Mouse (Mus musculus): ENCODE measurements around the gene Fam217b.
A peak's percentile ranks its signal among the peaks of the same experiment; 100 is the strongest.

Gene Fam217b

DNA sequence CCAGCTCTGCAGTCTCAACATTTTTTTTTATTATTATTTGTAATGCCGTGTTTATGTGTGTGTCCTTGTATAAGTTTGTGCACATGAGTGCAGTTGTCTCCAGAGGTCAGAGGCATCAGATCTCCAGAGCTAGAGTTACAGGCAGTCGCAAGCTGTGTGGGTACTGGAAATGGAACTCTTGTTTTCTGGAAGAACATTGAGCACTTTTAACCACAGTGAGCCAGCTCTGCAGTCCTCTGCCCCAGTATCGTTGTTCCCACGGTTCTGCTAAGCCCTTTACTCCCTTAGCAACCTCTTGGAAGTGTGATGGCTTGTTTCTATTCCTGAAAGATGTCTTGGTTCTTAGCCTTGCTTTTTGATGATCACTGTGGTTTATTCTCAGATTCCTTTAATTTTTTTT is 35.1 kb downstream of the Fam217b start:
- no peak for DNase-seq (ENCODE audit: low spot score)

DNA sequence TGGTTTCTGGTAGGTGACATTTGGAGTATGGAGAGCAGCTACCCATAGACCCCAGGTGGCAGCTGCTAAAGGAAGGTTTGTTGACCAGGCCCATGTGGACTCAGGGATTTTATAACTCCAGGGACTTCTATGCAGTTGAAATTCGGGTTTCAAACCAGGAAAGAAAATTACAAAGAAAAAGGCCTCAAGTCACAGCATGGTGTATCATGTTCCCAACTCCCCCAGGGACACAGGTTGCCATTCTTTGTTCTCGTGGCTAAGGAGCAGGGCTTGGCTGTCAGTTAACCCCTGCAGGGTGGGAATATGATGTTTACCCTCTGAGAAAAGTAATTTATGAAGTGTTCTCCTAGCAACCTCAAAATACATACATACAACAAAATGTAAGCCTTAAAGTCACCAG is 35.9 kb downstream of the Fam217b start:
- DNase-seq (ENCODE audit: low spot score): no peak

DNA sequence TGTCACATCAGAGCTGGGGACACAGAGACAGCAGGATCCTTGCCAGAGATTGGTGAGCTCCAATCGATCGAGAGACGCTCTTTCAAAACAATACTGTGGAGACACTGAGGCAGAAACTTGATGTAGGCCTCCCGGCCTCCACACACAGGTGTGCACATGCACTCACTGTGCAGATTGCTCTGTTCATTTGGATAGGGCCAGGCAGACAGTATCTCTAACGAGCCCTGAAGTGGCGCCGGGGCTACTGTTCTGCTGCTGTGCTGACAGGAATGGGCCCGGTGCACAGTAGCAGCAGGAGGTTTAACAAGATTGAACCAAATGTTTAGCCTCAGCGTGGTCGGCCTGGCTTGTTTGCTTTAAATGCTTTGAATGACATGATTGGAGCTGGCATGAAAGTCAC is 36.6 kb downstream of the Fam217b start:
- no peak for DNase-seq (ENCODE audit: low spot score)

DNA sequence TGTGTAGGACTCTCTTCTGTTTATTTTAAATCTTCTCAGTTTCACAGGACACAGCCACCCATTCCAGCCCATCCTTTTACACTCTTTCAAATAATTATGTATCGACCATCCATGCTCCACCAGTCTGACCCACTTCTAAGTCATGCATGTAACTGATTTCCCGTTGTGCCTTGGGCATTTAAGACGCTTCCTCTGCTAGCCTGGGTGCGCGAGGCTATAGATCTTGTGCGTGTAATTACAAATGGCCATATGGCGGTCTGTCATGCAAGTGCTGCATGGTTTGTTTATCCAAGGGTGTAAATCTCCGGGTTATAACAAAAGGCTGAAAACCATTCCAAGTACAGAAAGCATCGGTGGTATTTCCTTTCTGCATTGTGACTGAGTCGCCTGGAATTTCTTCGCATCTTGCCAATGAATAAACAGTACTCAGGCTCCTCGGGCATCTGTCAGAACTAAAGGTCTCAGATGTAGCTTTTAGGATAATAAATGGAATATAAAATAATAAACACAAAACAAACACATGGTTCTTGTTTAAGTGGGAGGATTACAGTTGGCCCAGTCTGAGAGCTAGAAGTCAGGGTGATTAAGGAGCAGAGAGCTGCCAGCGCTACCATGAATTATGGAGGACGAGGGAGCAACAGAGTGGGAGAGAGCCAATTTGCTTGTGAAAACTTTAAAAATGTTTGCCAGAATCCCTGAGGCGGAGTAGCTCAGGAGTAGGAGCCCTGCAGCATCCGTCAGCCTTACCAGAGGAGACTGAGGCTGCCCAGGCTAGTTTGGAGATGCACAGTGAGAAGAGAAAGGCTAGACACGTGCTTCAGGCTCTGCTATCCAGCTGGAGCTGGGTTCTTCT is 40.6 kb downstream of the Fam217b start:
- DNase-seq (ENCODE audit: low spot score): peak; percentile 5

DNA sequence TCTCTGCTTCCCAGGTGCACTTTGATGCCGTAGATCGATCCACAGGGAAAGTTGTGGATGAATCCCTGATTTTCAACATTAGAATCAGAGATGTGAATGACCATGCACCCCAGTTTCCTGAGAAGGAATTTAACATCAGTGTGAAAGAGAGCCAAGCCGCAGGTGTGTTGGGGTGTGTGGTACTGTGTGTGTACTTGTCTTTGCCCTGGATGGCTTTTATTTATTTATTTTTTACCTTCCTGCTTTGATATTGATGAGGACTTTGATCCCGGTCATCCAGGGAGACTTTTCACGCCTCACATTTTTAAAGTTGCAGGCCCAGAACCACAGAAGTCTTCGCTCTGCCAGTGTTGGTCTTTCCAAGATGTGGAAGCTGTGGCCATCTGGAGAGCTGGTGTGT is 43.1 kb downstream of the Fam217b start:
- no peak for DNase-seq (ENCODE audit: low spot score)

DNA sequence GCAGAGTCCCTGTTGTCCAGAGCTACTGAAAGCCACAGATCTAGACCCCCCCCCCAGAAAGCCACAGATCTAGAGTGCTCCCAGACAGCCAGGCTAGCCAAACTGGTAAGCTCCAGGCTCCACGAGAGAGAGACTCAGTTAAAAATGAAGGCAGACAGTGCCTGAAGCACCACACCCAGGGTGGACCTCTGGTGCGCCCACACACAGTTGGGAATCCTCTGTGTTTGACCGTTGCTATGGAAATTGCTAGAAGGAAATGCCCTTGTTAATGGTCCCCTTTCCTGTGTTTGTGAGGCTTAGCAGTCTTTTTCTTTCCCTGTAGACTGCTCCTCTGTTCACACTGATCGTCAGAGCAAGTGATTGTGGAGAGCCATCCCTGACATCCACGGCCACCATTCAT is 46.0 kb downstream of the Fam217b start:
- no peak for DNase-seq (ENCODE audit: low spot score)

DNA sequence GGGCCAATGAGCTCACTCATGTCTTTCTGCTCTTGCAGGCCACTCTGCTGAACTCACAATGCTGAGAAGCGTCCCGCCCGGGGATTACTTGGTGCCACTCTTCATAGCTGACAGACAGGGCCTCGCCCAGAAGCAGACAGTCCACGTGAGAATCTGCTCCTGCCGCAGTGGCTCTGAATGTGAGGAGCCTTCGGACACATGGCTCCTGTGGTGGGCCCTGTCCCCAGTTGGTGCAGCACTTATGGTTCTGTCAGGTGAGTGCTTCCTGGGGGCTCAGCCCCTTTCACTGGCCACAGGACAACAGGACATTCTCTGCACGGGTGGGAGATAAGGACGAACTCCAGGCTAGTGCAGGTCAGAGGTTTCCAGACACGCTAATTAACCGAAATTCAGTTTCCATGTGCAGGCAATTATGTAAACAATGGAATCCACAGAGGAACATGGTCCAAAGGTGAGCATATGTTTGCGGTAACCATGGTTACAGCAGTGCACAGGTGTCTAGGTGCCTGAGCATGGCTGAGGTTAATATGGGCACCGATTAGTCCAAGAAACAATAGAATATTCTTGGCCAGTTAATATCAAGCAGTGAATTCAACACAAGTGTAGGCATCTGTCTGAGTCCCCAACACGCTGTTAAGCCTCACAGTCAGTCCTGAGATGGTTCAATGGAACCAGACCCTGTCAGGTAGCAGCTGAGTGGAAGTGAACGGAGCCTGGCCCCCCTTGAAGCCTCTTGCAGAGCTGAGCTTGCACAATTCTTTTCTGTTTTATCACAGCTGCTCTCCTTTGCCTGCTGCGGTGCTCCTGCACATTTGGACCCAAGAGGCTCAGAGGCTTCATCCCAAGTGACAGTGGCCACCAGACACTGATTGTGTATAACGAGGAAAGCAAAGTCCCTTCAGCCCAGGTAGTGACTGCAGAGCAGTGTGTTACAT is 57.5 kb downstream of the Fam217b start:
- no peak for DNase-seq (ENCODE audit: low spot score)

DNA sequence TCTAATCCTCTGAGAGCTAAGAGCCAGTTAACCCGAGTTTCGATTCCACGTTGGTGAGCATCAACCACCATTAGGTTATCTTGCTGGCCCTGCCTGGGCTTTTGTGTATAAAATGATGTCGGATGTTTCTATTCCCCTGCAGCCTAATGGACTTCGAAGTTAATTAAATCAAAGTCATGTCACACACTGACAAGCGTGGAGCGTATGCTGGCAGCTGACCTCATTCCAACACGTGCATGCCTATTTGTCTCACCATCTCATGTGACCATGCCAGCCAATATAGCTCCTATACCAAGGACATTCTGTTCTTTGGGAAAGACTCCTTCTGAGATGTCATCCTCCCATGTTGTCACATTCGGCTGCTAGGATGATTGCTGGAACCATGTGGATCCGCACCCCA is 59.6 kb downstream of the Fam217b start:
- DNase-seq (ENCODE audit: low spot score): no peak

All from layer of hippocampus, adult 11-12 months (tissue).